Mouse (Mus musculus) monocyte, adult 59 days (primary cell): ENCODE measurements around the gene Prkra. TPM values are rescaled to one million over a fixed set of nuclear protein-coding genes. Genes with fewer than 3 reads are reported as not detected.

Experiments used
- total RNA-seq, 2 experiments: library from RNA; stranded (reverse); gene quantifications; one replicate each; pipeline ENCODE4 v1.2.4; 2023

The Prkra gene
- total RNA-seq = 10 to 100 TPM; 21.2 to 23.4 TPM

GRCm38 (mm10) chr2:76647883-76648570 is at the start of gene Prkra, which contains the start of gene Pjvk:
TSS of gene Prkra (minus strand) at chr2:76648015.
TSS of gene Pjvk (plus strand) at chr2:76648476.

GRCm38 (mm10) chr2:76674725-76675427 is 27.1 kb upstream of the Prkra start, which contains the start of gene Plekha3:
TSS of gene Plekha3 (plus strand) at chr2:76675281.

GRCm38 (mm10) chr2:76672966-76673392 is 25.2 kb upstream of the Prkra start, which contains the start of gene Fkbp7:
TSS of gene Fkbp7 (minus strand) at chr2:76673116.

Other genes starting within 250 kb of the Prkra start
- gene Osbpl6, start 241.5 kb downstream of the Prkra start, total RNA-seq = not detected
- not detected for gene Pjvk, start 461 bp upstream of the Prkra start, total RNA-seq
- 1 to 10 TPM; 7.4 to 7.8 TPM for gene Fkbp7, start 25.1 kb upstream of the Prkra start, total RNA-seq
- gene Plekha3, start 27.3 kb upstream of the Prkra start, total RNA-seq = 10 to 100 TPM; 22.1 to 28.4 TPM